Mouse (Mus musculus): ENCODE data around the gene Aebp1. TPM values are rescaled to one million over a fixed set of nuclear protein-coding genes. Genes with fewer than 3 reads are reported as not detected.

The Aebp1 gene
- polyA plus RNA-seq, 1 experiment from 2014 or later = 8.9 TPM

Other genes with a start within 250 kb of the Aebp1 start
- 146 and 159 TPM in 2 replicates for gene Mrps24, start 146.3 kb upstream of the Aebp1 start, polyA plus RNA-seq (2014; fragmentation: Nextera tagmentation; extraction: Ambion mirVana)
- gene Urgcp, start 99.6 kb upstream of the Aebp1 start, polyA plus RNA-seq (2014; fragmentation: Nextera tagmentation; extraction: Ambion mirVana) = 14.4 and 16.5 TPM in 2 replicates
- 149 and 156 TPM in 2 replicates for gene Dbnl, start 73.5 kb upstream of the Aebp1 start, polyA plus RNA-seq (2014; fragmentation: Nextera tagmentation; extraction: Ambion mirVana)
- 17.4 and 20.5 TPM in 2 replicates for gene Pgam2, start 58.2 kb upstream of the Aebp1 start, polyA plus RNA-seq (2014; fragmentation: Nextera tagmentation; extraction: Ambion mirVana)
- gene Polm, start 23.9 kb upstream of the Aebp1 start, polyA plus RNA-seq (2014; fragmentation: Nextera tagmentation; extraction: Ambion mirVana) = 5.0 and 6.2 TPM in 2 replicates
- 92.5 and 102 TPM in 2 replicates for gene Pold2, start 16.3 kb downstream of the Aebp1 start, polyA plus RNA-seq (2014; fragmentation: Nextera tagmentation; extraction: Ambion mirVana)
- gene Myl7, start 36.8 kb downstream of the Aebp1 start, polyA plus RNA-seq (2014; fragmentation: Nextera tagmentation; extraction: Ambion mirVana) = 3.9 and 16.9 TPM in 2 replicates
- gene Gck, start 88.1 kb downstream of the Aebp1 start, polyA plus RNA-seq (2014; fragmentation: Nextera tagmentation; extraction: Ambion mirVana) = 0.88 and 1.4 TPM in 2 replicates
- 32.3 and 32.6 TPM in 2 replicates for gene Ykt6, start 93.7 kb downstream of the Aebp1 start, polyA plus RNA-seq (2014; fragmentation: Nextera tagmentation; extraction: Ambion mirVana)
- gene Camk2b, start 204.4 kb downstream of the Aebp1 start, polyA plus RNA-seq (2014; fragmentation: Nextera tagmentation; extraction: Ambion mirVana) = 5.9 and 6.5 TPM in 2 replicates

All from neural tube, embryonic 11.5 days (tissue).